Mouse (Mus musculus): ENCODE results near the gene Fpr2. TPM values are rescaled to one million over a fixed set of nuclear protein-coding genes. Genes with fewer than 3 reads are reported as not detected.
A peak's percentile ranks its signal among the peaks of the same experiment; 100 is the strongest.
"Not testable (repeated sequence)": the region's sequence is repeated elsewhere in the genome, so short reads cannot be mapped to it uniquely, and the experiment has no call there.

Gene Fpr2
- polyA plus RNA-seq (2012; rRNA removed): 0.44 and 0.58 TPM in 2 replicates

GRCm38 (mm10) chr17:17887774-17888248 lies at the start of gene Fpr2, which contains the start of gene Fpr3:
Gene Fpr2, plus strand, starts transcription at chr17:17887824.
Gene Fpr3, plus strand, starts transcription at chr17:17887852.
- DNase-seq (ENCODE audit: extremely low spot score in 1 of 2, low spot score in 1 of 2): peak in 1 of 2 experiments; percentile 2

- DNase-seq (ENCODE audit: extremely low spot score in 1 of 2, low spot score in 1 of 2): peak; percentile 97
These were observed 49.5 kb upstream of the Fpr2 start for GRCm38 (mm10) chr17:17837919-17838701.

GRCm38 (mm10) chr17:17839276-17839675 lies 48.3 kb upstream of the Fpr2 start:
- no peak for DNase-seq (ENCODE audit: extremely low spot score in 1 of 2, low spot score in 1 of 2)

- no peak for DNase-seq (ENCODE audit: extremely low spot score in 1 of 2, low spot score in 1 of 2)
These were observed 46.8 kb upstream of the Fpr2 start for GRCm38 (mm10) chr17:17840796-17841195.

GRCm38 (mm10) chr17:17843534-17844261 lies 43.9 kb upstream of the Fpr2 start:
- no peak for DNase-seq (ENCODE audit: extremely low spot score in 1 of 2, low spot score in 1 of 2)

GRCm38 (mm10) chr17:17844606-17845005 lies 43.0 kb upstream of the Fpr2 start:
- DNase-seq (ENCODE audit: extremely low spot score in 1 of 2, low spot score in 1 of 2): not testable (repeated sequence)

GRCm38 (mm10) chr17:17845187-17846027 lies 42.2 kb upstream of the Fpr2 start:
- peak in 1 of 2 experiments; percentile 62 for DNase-seq (ENCODE audit: extremely low spot score in 1 of 2, low spot score in 1 of 2)

- no peak for DNase-seq (ENCODE audit: extremely low spot score in 1 of 2, low spot score in 1 of 2)
These were observed 38.6 kb upstream of the Fpr2 start for GRCm38 (mm10) chr17:17848988-17849387.

GRCm38 (mm10) chr17:17849906-17850712 lies 37.5 kb upstream of the Fpr2 start:
- DNase-seq (ENCODE audit: extremely low spot score in 1 of 2, low spot score in 1 of 2): no peak

GRCm38 (mm10) chr17:17855064-17855838 lies 32.4 kb upstream of the Fpr2 start, which contains the start of gene Has1:
Gene Has1, minus strand, starts transcription at chr17:17855205.
- no peak for DNase-seq (ENCODE audit: extremely low spot score in 1 of 2, low spot score in 1 of 2)

GRCm38 (mm10) chr17:17856612-17857011 lies 31.0 kb upstream of the Fpr2 start:
- DNase-seq (ENCODE audit: extremely low spot score in 1 of 2, low spot score in 1 of 2): no peak

GRCm38 (mm10) chr17:17857446-17857845 lies 30.2 kb upstream of the Fpr2 start:
- DNase-seq (ENCODE audit: extremely low spot score in 1 of 2, low spot score in 1 of 2): no peak

GRCm38 (mm10) chr17:17860110-17860509 lies 27.5 kb upstream of the Fpr2 start:
- no peak for DNase-seq (ENCODE audit: extremely low spot score in 1 of 2, low spot score in 1 of 2)

GRCm38 (mm10) chr17:17862360-17862759 lies 25.3 kb upstream of the Fpr2 start:
- DNase-seq (ENCODE audit: extremely low spot score in 1 of 2, low spot score in 1 of 2): no peak

- no peak for DNase-seq (ENCODE audit: extremely low spot score in 1 of 2, low spot score in 1 of 2)
These were observed 22.5 kb upstream of the Fpr2 start for GRCm38 (mm10) chr17:17865168-17865567.

- peak in 1 of 2 experiments; percentile 22 for DNase-seq (ENCODE audit: extremely low spot score in 1 of 2, low spot score in 1 of 2)
These were observed 20.7 kb upstream of the Fpr2 start for GRCm38 (mm10) chr17:17866801-17867469.

GRCm38 (mm10) chr17:17870892-17871550 lies 16.6 kb upstream of the Fpr2 start:
- no peak for DNase-seq (ENCODE audit: extremely low spot score in 1 of 2, low spot score in 1 of 2)

- DNase-seq (ENCODE audit: extremely low spot score in 1 of 2, low spot score in 1 of 2): no peak
These were observed 15.9 kb upstream of the Fpr2 start for GRCm38 (mm10) chr17:17871697-17872096.
